Mouse (Mus musculus) heart, adult 2 months (tissue): ENCODE results near the gene Sept1. TPM values are rescaled to one million over a fixed set of nuclear protein-coding genes. Genes with fewer than 3 reads are reported as not detected.

Experiments
- DNase-seq, 2 experiments: peaks; one replicate each; pipeline ENCODE4 v3.0.0; 2021
- H3K27ac ChIP-seq: fragments of 200-600 bp; 2 replicates; pipeline ENCODE4 v1.8.1; 2022
- H3K27me3 ChIP-seq: fragments of 200-500 bp; 2 replicates; pipeline ENCODE4 v1.6.1; 2012; ENCODE audit warnings: mild to moderate bottlenecking, low read length, inconsistent platforms, mixed read lengths; ENCODE audit not compliant: control insufficient read depth, insufficient read depth
- H3K36me3 ChIP-seq: fragments of 200-500 bp; 2 replicates; pipeline ENCODE4 v1.6.1; 2012; ENCODE audit warnings: low read length, inconsistent platforms; ENCODE audit not compliant: control insufficient read depth, insufficient read depth
- H3K4me1 ChIP-seq: fragments of 200-500 bp; 2 replicates; pipeline ENCODE4 v1.6.1; 2011; ENCODE audit warnings: low read length; ENCODE audit not compliant: control insufficient read depth, insufficient read depth
- H3K4me3 ChIP-seq: fragments of 200-600 bp; 2 replicates; pipeline ENCODE4 v1.8.1; 2022
- H3K79me2 ChIP-seq: fragments of 200-500 bp; replicated peaks from 2 replicates; pipeline ENCODE4 v1.6.1; 2012; ENCODE audit warnings: mild to moderate bottlenecking, inconsistent platforms, low read length, moderate library complexity, mixed read lengths; ENCODE audit not compliant: control insufficient read depth, insufficient read depth
- H3K9ac ChIP-seq: fragments of 200-500 bp; 2 replicates; pipeline ENCODE4 v1.6.1; 2012; ENCODE audit warnings: low read depth, mild to moderate bottlenecking, control low read depth, inconsistent platforms, low read length, mixed read lengths
- CTCF ChIP-seq: fragments of 200-600 bp; IDR thresholded peaks from 2 replicates; pipeline ENCODE4 v1.8.1; 2022; ENCODE audit warnings: antibody characterized with exemption, mild to moderate bottlenecking, moderate library complexity
- EP300 ChIP-seq: fragments of 200-500 bp; IDR thresholded peaks from 2 replicates; pipeline ENCODE4 v1.6.1; 2011; ENCODE audit warnings: low read depth, low read length, control low read depth; ENCODE audit not compliant: insufficient read depth
- POLR2A ChIP-seq: fragments of 200-500 bp; IDR thresholded peaks from 2 replicates; pipeline ENCODE4 v1.6.1; 2011; ENCODE audit warnings: mild to moderate bottlenecking, low read depth, low read length, control low read depth; ENCODE audit not compliant: insufficient read depth
- WGBS: fragments of 180-500 bp; shearing (Covaris S2); methylation state at CpG from one replicate; pipeline ENCODE4 v1.1.7; 2018; 5-methylcytosine and 5-hydroxymethylcytosine counted together
- intact Hi-C: fragments of 180-260 bp; cut with DNase I; formaldehyde crosslinking; loops from one replicate; pipeline ENCODE4 v1.15.1; 2025
- polyA plus RNA-seq: library from polyadenylated mRNA; depleted of rRNA; stranded (reverse); fragments of >200 nt; gene quantifications from 2 replicates; pipeline ENCODE4 v1.2.3, GENCODE M21; 2012
- total RNA-seq, 2 experiments: library from RNA; stranded (reverse); gene quantifications; 2 replicates each; pipeline ENCODE4 v1.2.3; 2021

Gene Sept1
- total and polyA plus RNA-seq, 3 experiments = 2.5 to 13.0 (median 4.7) TPM

- intact Hi-C loops = no loop called here
- no peak overlapping the region for H3K4me3 ChIP-seq
- DNase-seq = no peak
- H3K27ac ChIP-seq = no peak overlapping the region
- H3K36me3 ChIP-seq = no peaks in the 10 kb centered on the region
- WGBS = 88% methylated on average over 12 of the region's 12 CpGs
- H3K27me3 ChIP-seq = no peaks in the 10 kb centered on the region
- TF ChIP-seq EP300 (no peak), POLR2A (no peak), CTCF (no peak)
- H3K79me2 ChIP-seq = peaks cover 3% of the 10 kb centered on the region
- peaks cover 3% of the 10 kb centered on the region; the same call in 1 of the 2 replicates for H3K4me1 ChIP-seq
- no peak overlapping the region for H3K9ac ChIP-seq
These were observed 20.3 kb downstream of the Sept1 start for GRCm38 (mm10) chr7:127212432-127213250.

- Histone ChIP-seq H3K9ac (no peak overlapping the region), H3K4me1 (peaks cover 3% of the 10 kb centered on the region; the same call in 1 of the 2 replicates), H3K79me2 (peaks cover 3% of the 10 kb centered on the region), H3K27ac (no peak overlapping the region), H3K4me3 (no peak overlapping the region), H3K36me3 (no peaks in the 10 kb centered on the region), H3K27me3 (no peaks in the 10 kb centered on the region)
- no peak for DNase-seq
- WGBS = 69% methylated on average over 5 of the region's 5 CpGs
- intact Hi-C loops = no loop called here
- TF ChIP-seq CTCF (no peak), EP300 (no peak), POLR2A (no peak)
These were observed 21.8 kb downstream of the Sept1 start for GRCm38 (mm10) chr7:127211014-127211745.

- Histone ChIP-seq H3K4me3 (no peak overlapping the region), H3K4me1 (peaks cover 2% of the 10 kb centered on the region; the same call in 1 of the 2 replicates), H3K9ac (no peak overlapping the region), H3K36me3 (no peaks in the 10 kb centered on the region), H3K27ac (no peak overlapping the region), H3K79me2 (peaks cover 3% of the 10 kb centered on the region), H3K27me3 (no peaks in the 10 kb centered on the region)
- DNase-seq = no peak
- intact Hi-C loops = no loop called here
- TF ChIP-seq EP300 (no peak), POLR2A (no peak), CTCF (no peak)
- 87% methylated on average over 4 of the region's 4 CpGs for WGBS
These were observed 22.7 kb downstream of the Sept1 start for GRCm38 (mm10) chr7:127210266-127210665.

GRCm38 (mm10) chr7:127209851-127210250 is 23.1 kb downstream of the Sept1 start:
- Histone ChIP-seq H3K79me2 (peaks cover 3% of the 10 kb centered on the region), H3K9ac (no peak overlapping the region), H3K4me3 (no peak overlapping the region), H3K27ac (peak overlapping the region; percentile 85), H3K4me1 (peaks cover 2% of the 10 kb centered on the region; the same call in 1 of the 2 replicates), H3K36me3 (no peaks in the 10 kb centered on the region), H3K27me3 (no peaks in the 10 kb centered on the region)
- DNase-seq = no peak
- no peak for TF ChIP-seq EP300
- TF ChIP-seq POLR2A = no peak
- TF ChIP-seq CTCF = no peak
- WGBS = 83% methylated on average over 5 of the region's 5 CpGs
- intact Hi-C loops = loop anchor here (1.0 to 10.0 kb wide), 2 partner anchors 22 to 625 kb away; partner anchors contain the start of genes Apobr and Cln3

- TF ChIP-seq EP300 = 0 out of 2 replicates have a peak, but pooled peaks have one; percentile 55
- peak; percentile 95 for TF ChIP-seq POLR2A
- TF ChIP-seq CTCF = peak; percentile 74
- H3K4me1 ChIP-seq = peaks cover 2% of the 10 kb centered on the region; the same call in 1 of the 2 replicates
- WGBS = under 1% methylated on average over 37 of the region's 44 CpGs
- no peaks in the 10 kb centered on the region for H3K36me3 ChIP-seq
- DNase-seq = peak; percentile 92 to 95
- H3K4me3 ChIP-seq = peak within 1 kb of the TSS; percentile 78
- H3K27ac ChIP-seq = peak within 1 kb of the TSS; percentile 85
- intact Hi-C loops = loop anchor here (1.0 to 10.0 kb wide), 3 partner anchors 12 to 624 kb away; partner anchors contain the start of genes Apobr, Cd2bp2 and Cln3
- peaks cover 3% of the 10 kb centered on the region for H3K79me2 ChIP-seq
- peak within 1 kb of the TSS; percentile 90 for H3K9ac ChIP-seq
- H3K27me3 ChIP-seq = no peaks in the 10 kb centered on the region
These were observed 24.1 kb downstream of the Sept1 start, which contains the start of gene Mylpf for GRCm38 (mm10) chr7:127208553-127209438. Gene Mylpf, plus strand, starts transcription at chr7:127208890.
